Mouse (Mus musculus) megakaryocyte-erythroid progenitor cell, adult 5 weeks (primary cell): ENCODE results near the gene B020011L13Rik. TPM values are rescaled to one million over a fixed set of nuclear protein-coding genes. Genes with fewer than 3 reads are reported as not detected.

Experiments
- polyA plus RNA-seq: library from polyadenylated mRNA; stranded (reverse); fragments of >175 nt; gene quantifications from 2 replicates; pipeline ENCODE4 v1.2.3, GENCODE M21; 2012

B020011L13Rik gene
- not detected in 2 replicates for polyA plus RNA-seq

DNA sequence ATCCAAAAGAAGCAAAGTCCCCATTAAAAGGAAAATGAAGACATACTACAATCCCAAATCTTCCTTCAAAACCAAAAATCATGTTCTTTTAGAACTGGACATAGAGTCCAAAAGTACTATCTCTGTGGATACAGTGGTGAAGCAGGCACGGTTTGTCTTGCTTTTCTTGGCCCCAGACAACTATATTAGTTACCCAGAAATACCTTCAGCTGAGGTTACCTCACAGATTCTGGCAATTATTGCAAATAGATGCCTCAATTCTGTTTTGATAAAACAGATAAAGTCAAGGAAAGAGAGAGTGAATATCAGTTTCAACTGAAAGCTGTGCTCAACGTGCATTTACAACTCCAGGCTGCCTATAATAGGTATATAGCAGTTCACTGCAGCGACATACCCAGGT lies at the start of gene B020011L13Rik:
Gene B020011L13Rik, plus strand, starts transcription at position 301 of the 400 bp plus-strand sequence.

DNA sequence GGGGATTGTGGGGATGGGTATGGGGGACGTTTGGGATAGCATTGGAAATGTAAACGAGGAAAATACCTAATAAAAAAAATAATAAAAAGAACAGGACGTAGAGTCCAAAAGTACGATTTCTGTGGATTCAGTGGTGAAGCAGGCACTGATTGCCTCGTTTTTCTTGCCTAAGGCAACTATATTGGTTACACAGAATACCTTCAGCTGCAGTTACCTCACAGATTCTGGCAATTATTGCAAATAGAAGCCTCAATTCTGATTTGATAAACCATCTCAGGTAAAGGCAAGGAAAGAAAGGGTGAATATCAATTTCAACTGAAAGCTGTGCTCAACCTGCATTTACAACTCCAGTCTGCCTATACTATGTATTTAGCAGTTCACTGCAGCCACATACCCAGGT lies 48.8 kb downstream of the B020011L13Rik start, which contains the start of gene Gm28360:
Gene Gm28360, plus strand, starts transcription at position 301 of the 400 bp plus-strand sequence.

Other genes with a start within 250 kb of the B020011L13Rik start
- gene Gm28363, start 84.0 kb upstream of the B020011L13Rik start, polyA plus RNA-seq = not detected in 2 replicates
- gene Gm28360, start 48.9 kb downstream of the B020011L13Rik start, polyA plus RNA-seq = not detected in 2 replicates
- not detected in 2 replicates for gene Gm28168, start 146.9 kb downstream of the B020011L13Rik start, polyA plus RNA-seq
- gene Gm7145, start 184.8 kb downstream of the B020011L13Rik start, polyA plus RNA-seq = not detected in 2 replicates